Mouse (Mus musculus) embryonic facial prominence, embryonic 14.5 days (tissue): ENCODE measurements around the gene Npnt. TPM values are rescaled to one million over a fixed set of nuclear protein-coding genes. Genes with fewer than 3 reads are reported as not detected.

Experiments used
- ATAC-seq: fragments of 200-750 bp; cut with Nextera tagmentation; 2 replicates; pipeline ENCODE4 v1.8.0; 2017; ENCODE audit warnings: low read depth, moderate number of reproducible peaks, moderate TSS enrichment
- DNase-seq: peaks from one replicate; pipeline ENCODE4 v3.0.0-alpha.2; 2015; ENCODE audit warnings: low spot score
- H3K27ac ChIP-seq: fragments of 300-500 bp; sonication (generic); replicated peaks from 2 replicates; pipeline ENCODE4 v1.5.1; 2014; ENCODE audit warnings: low read depth, mild to moderate bottlenecking, low read length, moderate library complexity
- H3K27me3 ChIP-seq: fragments of 300-500 bp; sonication (generic); replicated peaks from 2 replicates; pipeline ENCODE4 v1.6.1; 2014; ENCODE audit warnings: low read length; ENCODE audit not compliant: control insufficient read depth, insufficient read depth
- H3K36me3 ChIP-seq: fragments of 300-500 bp; sonication (generic); 2 replicates; pipeline ENCODE4 v1.6.1; 2014; ENCODE audit warnings: low read length, mixed read lengths; ENCODE audit not compliant: control insufficient read depth, insufficient read depth
- H3K4me1 ChIP-seq: fragments of 300-500 bp; sonication (generic); 2 replicates; pipeline ENCODE4 v1.6.1; 2014; ENCODE audit warnings: antibody characterized with exemption, low read length; ENCODE audit not compliant: control insufficient read depth, insufficient read depth
- H3K4me2 ChIP-seq: fragments of 300-500 bp; sonication (generic); 2 replicates; pipeline ENCODE4 v1.6.1; 2014; ENCODE audit warnings: low read depth, mild to moderate bottlenecking, low read length, moderate library complexity, mixed read lengths
- H3K4me3 ChIP-seq: fragments of 300-500 bp; sonication (generic); 2 replicates; pipeline ENCODE4 v1.5.1; 2014; ENCODE audit warnings: low read depth, mild to moderate bottlenecking, low read length
- H3K9ac ChIP-seq: fragments of 300-500 bp; sonication (generic); 2 replicates; pipeline ENCODE4 v1.6.1; 2014; ENCODE audit warnings: low read depth, mild to moderate bottlenecking, low read length, moderate library complexity, mixed read lengths
- H3K9me3 ChIP-seq: fragments of 300-500 bp; sonication (generic); 2 replicates; pipeline ENCODE4 v1.6.1; 2016; ENCODE audit warnings: low read length; ENCODE audit not compliant: control insufficient read depth
- WGBS: fragments of 180-500 bp; shearing (Covaris S2); extraction: QIAGEN DNeasy Blood & Tissue Kit; methylation state at CpG from one replicate; pipeline ENCODE4 v1.1.7; 2014; 5-methylcytosine and 5-hydroxymethylcytosine counted together
- polyA plus RNA-seq: library from polyadenylated mRNA; unstranded; fragments of >200 nt; fragmentation: Nextera tagmentation; extraction: Ambion mirVana; gene quantifications from 2 replicates; pipeline ENCODE4 v1.2.1, GENCODE M21; 2014

Gene Npnt
- polyA plus RNA-seq = 76.6 and 90.3 TPM in 2 replicates

GRCm38 (mm10) chr3:132949791-132950528 is at the start of gene Npnt:
Gene Npnt (minus strand): TSS chr3:132950291.
- peak within 1 kb of the TSS; percentile 70 for H3K27ac ChIP-seq
- DNase-seq (peak; percentile 74), ATAC-seq (peak; percentile 89)
- no peaks in the 10 kb centered on the region; the same call in 1 of the 2 replicates for H3K4me1 ChIP-seq
- H3K4me2 ChIP-seq = peak within 1 kb of the TSS; percentile 99
- WGBS = 1% methylated on average over 17 of the region's 82 CpGs
- peak within 1 kb of the TSS; percentile 76 for H3K9ac ChIP-seq
- H3K4me3 ChIP-seq = peak within 1 kb of the TSS; percentile 81
- H3K36me3 ChIP-seq = peaks cover 6% of the 10 kb centered on the region; the same call in 1 of the 2 replicates
- no peaks in the 10 kb centered on the region for H3K27me3 ChIP-seq
- no peaks in the 10 kb centered on the region for H3K9me3 ChIP-seq

GRCm38 (mm10) chr3:132996299-132996698 is 46.2 kb upstream of the Npnt start:
- peaks cover 23% of the 10 kb centered on the region; the same call in 1 of the 2 replicates for H3K36me3 ChIP-seq
- ATAC-seq (no peak), DNase-seq (no peak)
- no peaks in the 10 kb centered on the region for H3K4me1 ChIP-seq
- WGBS = 89% methylated on average over 9 of the region's 9 CpGs
- H3K27me3 ChIP-seq = no peaks in the 10 kb centered on the region
- H3K9ac ChIP-seq = no peak overlapping the region
- H3K9me3 ChIP-seq = no peaks in the 10 kb centered on the region
- no peak overlapping the region for H3K27ac ChIP-seq
- H3K4me3 ChIP-seq = no peak overlapping the region
- H3K4me2 ChIP-seq = no peak overlapping the region

GRCm38 (mm10) chr3:132995904-132996267 is 45.8 kb upstream of the Npnt start:
- Histone ChIP-seq H3K4me1 (no peaks in the 10 kb centered on the region), H3K9me3 (no peaks in the 10 kb centered on the region), H3K27me3 (no peaks in the 10 kb centered on the region), H3K36me3 (peaks cover 23% of the 10 kb centered on the region; the same call in 1 of the 2 replicates), H3K4me3 (no peak overlapping the region), H3K4me2 (no peak overlapping the region), H3K9ac (no peak overlapping the region), H3K27ac (no peak overlapping the region)
- ATAC-seq (no peak), DNase-seq (no peak)
- 86% methylated on average over 3 of the region's 3 CpGs for WGBS

- DNase-seq = no peak
- Histone ChIP-seq H3K4me3 (no peak overlapping the region), H3K27ac (no peak overlapping the region), H3K36me3 (peaks cover 23% of the 10 kb centered on the region; the same call in 1 of the 2 replicates), H3K27me3 (no peaks in the 10 kb centered on the region), H3K9ac (no peak overlapping the region), H3K9me3 (no peaks in the 10 kb centered on the region), H3K4me2 (no peak overlapping the region), H3K4me1 (no peaks in the 10 kb centered on the region)
- ATAC-seq = no peak
- 85% methylated on average over 7 of the region's 7 CpGs for WGBS
Observed at GRCm38 (mm10) chr3:132995172-132995903, 45.2 kb upstream of the Npnt start.

DNA sequence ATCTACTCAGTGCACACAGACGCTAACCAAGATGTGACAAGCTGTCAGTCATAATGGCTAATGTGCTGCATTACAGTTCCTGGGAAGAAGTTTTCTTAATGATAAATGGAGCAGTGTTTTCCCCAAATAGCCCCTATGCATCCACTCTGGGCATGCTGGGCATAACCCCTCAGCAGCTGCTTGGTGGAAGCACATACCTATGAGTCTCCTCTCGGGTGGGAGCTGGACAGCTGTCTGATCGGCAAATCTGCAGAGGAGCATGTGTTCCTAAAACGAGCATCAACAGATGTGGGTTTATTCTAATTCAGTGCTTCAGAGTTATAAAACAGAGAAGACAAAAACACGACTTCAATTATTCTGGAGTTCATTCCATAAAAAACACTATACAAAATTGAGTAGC is 36.1 kb upstream of the Npnt start:
- WGBS = 73% methylated on average over 5 of the region's 5 CpGs
- Histone ChIP-seq H3K4me1 (peaks cover 10% of the 10 kb centered on the region), H3K27ac (no peak overlapping the region), H3K4me2 (no peak overlapping the region), H3K4me3 (no peak overlapping the region), H3K36me3 (peaks cover 15% of the 10 kb centered on the region; the same call in 1 of the 2 replicates), H3K27me3 (no peaks in the 10 kb centered on the region), H3K9ac (no peak overlapping the region), H3K9me3 (no peaks in the 10 kb centered on the region)
- ATAC-seq = no peak
- peak; percentile 53 for DNase-seq

- ATAC-seq (peak; percentile 87), DNase-seq (peak; percentile 92)
- no peaks in the 10 kb centered on the region for H3K9me3 ChIP-seq
- H3K36me3 ChIP-seq = peaks cover 26% of the 10 kb centered on the region
- peaks cover 10% of the 10 kb centered on the region for H3K4me1 ChIP-seq
- H3K9ac ChIP-seq = no peak overlapping the region
- peak overlapping the region; percentile 77 for H3K27ac ChIP-seq
- WGBS = 26% methylated on average over 4 of the region's 4 CpGs
- H3K4me3 ChIP-seq = no peak overlapping the region
- no peak overlapping the region for H3K4me2 ChIP-seq
- H3K27me3 ChIP-seq = no peaks in the 10 kb centered on the region
Observed at GRCm38 (mm10) chr3:132983845-132984485, 33.9 kb upstream of the Npnt start.

GRCm38 (mm10) chr3:132981968-132982367 is 31.9 kb upstream of the Npnt start:
- Histone ChIP-seq H3K4me2 (no peak overlapping the region), H3K27ac (no peak overlapping the region), H3K9me3 (no peaks in the 10 kb centered on the region), H3K27me3 (no peaks in the 10 kb centered on the region), H3K4me1 (peaks cover 10% of the 10 kb centered on the region), H3K4me3 (no peak overlapping the region), H3K36me3 (peaks cover 26% of the 10 kb centered on the region), H3K9ac (no peak overlapping the region)
- DNase-seq (no peak), ATAC-seq (no peak)
- WGBS = 99% methylated on average over 2 of the region's 2 CpGs

DNA sequence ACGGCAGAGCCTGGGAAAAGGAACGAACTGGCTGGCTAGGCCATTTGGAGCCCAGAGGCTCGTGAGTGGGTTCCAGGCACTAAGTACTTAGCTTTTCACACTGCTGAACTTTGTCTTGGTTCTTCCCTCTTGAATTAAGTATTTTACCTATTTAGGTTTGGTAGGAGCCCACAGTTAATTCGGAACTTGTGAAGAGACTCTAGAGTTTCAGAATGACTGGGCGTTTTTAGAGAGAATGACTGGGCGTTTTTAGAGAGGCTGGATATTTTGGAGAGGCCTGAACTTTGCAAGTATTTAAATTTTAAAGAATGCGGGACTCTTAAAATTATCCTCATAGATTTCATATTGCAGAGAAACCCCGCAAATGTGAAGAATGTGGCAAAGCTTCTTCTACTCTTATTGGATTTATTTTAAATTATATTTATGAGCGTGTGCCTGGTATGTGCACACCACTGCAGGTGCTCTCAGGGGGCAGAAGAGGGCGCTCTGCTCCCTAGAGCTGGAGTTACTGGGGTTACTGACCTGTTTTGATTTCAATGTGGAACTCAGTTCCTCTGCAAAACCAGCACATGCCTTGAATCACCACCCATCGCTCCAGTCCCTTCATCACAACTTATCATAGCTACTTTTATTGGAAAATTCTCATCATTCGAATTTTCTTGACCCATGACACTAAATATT is 29.8 kb upstream of the Npnt start:
- no peak for DNase-seq
- H3K27me3 ChIP-seq = no peaks in the 10 kb centered on the region
- peaks cover 20% of the 10 kb centered on the region for H3K36me3 ChIP-seq
- H3K4me3 ChIP-seq = no peak overlapping the region
- 92% methylated on average over 12 of the region's 12 CpGs for WGBS
- peaks cover 9% of the 10 kb centered on the region for H3K4me1 ChIP-seq
- no peak overlapping the region for H3K9ac ChIP-seq
- H3K9me3 ChIP-seq = no peaks in the 10 kb centered on the region
- H3K27ac ChIP-seq = no peak overlapping the region
- H3K4me2 ChIP-seq = no peak overlapping the region
- no peak for ATAC-seq
